Mouse (Mus musculus): ENCODE data around the gene Kcnd3.

DNA sequence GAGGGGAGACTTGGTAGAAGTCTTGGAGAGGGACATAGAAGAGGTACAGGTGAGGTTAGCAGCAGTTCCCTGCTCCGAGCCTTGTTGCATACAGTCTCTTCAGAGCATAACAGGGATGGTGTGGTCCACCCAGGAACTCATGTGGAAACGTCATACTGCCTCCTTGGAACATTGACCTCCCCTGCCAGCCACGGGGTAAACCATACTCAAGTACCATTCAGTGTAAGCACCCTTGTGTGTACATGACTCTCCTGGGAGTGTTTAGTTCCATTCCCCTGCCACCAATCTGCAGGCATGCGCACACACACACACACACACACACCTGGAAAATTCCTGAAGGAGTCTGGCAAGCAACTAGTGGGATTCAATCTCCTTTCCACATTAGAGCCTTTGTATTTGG is 90.6 kb downstream of the Kcnd3 start:
- no peak for TF ChIP-seq CTCF (IDR thresholded peaks at IDR 0.05; ENCODE audit: borderline replicate concordance, control insufficient read depth, extremely low read depth, insufficient read depth, low read length, poor library complexity)
- TF ChIP-seq POLR2A (IDR thresholded peaks at IDR 0.05; ENCODE audit: control insufficient read depth, extremely low read depth, insufficient read depth, low read length, poor library complexity) = no peak

All from thymus, adult 2 months (tissue).